Mouse (Mus musculus): ENCODE measurements around the gene Il6ra.

Il6ra gene

DNA sequence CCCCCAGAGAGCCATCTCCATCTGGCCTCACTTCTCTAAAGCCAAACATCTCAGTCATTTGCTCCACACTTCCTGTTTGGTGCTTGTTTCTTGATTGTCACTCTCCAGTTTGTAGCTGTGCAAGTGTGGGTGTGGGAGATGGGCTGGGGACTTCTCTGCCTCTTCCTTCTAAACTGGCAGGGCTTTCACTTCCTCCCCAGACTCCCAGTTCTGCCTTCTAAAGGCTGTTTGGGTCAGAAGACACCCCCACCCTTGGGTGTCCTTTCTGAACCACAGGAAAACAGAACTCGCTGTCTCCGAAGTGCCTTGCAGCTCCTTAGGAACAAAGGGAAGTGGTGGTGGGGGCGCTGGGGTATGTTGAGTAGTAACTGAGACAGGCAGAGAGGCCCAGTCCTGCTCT lies 1.8 kb downstream of the Il6ra start:
- DNase-seq (ENCODE audit: extremely low spot score, low read depth, low spot score) = no peak

DNA sequence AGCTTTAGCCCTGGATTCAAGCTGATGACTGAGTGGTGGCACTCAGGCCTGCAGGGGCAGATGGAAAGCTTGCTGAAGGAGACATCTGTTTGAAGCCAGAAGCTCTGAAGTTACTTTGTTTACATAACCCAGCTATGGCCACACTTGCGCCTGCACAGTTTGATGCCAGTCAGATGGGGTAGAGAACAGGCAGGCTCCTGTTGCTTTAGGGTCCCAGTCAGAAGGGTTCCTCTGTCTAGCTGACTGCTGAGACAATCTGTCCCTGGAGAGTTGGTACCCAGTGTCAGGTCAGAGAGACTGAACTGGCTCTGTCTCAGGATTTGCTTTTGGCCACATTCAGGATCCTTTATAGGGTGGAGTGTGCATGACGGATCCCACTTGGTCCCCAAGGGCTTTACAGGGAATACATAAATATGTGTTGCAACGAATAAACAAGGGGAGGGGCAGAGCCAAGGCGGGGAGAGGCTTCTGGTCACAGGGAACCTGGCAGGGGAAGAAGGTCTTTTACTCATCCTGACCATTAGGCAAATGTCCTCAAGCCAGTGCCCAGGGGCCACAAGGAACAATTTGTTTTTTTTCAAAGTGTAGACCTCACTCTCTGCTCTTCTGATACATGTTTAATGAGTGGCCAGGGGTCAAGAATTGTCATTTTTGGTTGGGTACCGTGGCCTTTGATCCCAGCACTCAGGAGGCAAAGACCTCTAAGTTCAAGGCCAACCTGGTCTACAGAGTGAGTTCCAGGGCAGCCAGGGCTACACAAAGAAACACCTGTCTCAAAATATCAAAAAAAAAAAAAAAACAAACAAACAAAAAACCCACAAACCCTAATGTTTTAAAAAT lies 3.1 kb downstream of the Il6ra start:
- no peak for DNase-seq (ENCODE audit: extremely low spot score, low read depth, low spot score)

DNA sequence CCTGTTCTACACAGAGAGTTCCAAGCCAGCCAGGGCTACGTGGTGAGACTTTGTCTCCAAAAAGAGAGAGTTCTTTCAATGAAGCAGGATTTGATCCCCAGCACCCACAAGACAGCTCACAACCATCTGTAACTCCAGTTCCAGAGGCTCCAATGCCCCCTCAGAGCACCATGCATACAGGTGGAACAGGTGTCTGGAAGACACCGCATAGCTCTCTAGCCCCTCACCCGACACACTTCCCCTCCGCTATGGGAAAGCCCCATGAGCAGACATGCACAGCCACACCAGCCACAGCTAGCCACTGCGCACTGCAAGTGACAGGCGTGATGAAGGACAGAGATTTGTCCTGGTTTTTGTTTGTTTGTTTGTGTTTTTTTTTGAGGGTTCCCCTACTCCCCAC lies 4.2 kb downstream of the Il6ra start:
- DNase-seq (ENCODE audit: extremely low spot score, low read depth, low spot score) = no peak

DNA sequence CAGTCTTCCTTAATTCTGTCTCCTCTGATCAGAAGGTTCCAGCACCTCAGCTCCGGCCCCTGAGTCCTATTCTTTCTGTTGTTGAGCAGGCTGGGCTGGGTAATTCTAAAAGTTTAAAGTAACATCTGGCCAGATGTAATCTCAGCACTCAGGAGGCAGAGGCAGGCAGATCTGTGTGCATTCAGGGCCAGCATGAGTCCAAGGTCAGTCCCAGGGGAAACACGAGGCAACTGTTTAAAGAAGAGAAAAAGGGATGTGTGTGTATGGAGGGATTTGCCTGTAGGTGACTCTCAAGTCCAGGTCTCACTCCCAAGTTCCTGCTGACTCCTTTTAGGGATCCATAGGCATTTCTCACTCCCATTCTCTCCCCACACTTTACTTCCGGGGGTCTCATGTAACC lies 5.2 kb downstream of the Il6ra start:
- DNase-seq (ENCODE audit: extremely low spot score, low read depth, low spot score) = no peak

DNA sequence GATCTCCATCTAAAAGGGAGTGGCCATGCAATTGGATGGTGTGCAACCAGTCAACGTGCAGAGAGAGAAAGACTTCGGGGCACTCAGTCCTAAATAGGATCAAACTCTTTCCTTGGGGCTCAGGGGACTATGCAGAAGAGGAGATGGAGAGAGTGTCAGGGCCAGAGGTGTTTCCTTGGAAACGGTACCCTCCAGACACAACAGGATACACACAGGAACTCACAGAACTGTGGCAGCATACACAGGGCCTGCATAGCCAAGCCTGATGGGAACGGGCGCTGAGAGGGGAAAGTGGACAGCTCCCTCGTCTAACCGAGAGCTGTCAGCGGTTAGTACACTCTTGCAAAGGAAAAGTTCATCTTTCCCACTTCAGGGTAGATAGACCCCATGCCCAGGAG lies 13.5 kb downstream of the Il6ra start:
- no peak for DNase-seq (ENCODE audit: extremely low spot score, low read depth, low spot score)

DNA sequence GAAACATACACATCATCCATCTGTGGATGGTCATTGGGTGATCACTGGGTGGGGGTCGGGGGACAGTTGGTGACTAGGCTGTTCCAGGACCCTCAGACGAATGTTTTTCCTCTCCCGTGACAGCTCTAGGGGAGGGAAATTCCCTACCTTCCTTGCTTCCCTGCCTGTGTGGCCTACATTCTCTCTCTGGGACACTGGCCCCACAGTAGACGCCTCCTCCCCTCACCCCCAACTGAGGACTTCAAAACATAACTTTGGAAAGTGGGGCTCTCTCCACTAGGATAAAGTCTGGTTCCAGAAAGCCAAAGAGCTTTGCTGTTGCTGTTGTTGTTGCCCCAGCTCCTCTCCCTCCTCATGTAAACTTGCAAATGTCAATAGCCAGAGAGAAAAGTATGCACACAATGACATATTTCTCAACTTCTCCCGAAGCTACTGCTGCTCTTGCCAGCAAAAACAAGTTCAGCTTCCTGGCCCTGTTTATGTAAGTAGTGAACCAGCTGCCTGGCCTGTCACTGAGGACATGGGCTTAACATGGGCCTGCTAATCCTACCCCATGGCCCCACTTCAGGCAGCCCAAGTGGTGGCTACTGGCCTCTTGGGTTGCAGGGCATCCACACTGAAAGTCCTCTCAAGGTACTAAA lies 14.0 kb downstream of the Il6ra start:
- DNase-seq (ENCODE audit: extremely low spot score, low read depth, low spot score) = no peak

DNA sequence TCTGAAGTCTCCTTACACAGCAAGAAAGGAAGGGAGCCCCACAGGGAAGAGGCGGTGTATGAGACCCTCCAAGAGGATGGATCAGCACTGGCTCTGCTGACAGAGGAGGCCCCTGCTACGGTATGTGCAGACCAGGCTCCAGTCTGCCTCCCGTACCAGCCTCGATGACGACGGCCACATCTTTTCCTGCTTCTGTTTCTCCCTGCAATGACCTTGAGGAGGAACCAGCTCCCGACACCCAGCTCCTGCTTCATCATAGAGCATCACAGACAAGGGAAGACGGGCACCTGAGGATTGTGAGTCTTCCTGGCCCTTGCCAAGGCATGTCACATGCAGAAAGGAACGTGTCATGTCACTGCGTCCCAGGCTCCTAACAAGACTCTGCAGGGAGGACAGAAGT lies 15.0 kb downstream of the Il6ra start:
- DNase-seq (ENCODE audit: extremely low spot score, low read depth, low spot score) = no peak

DNA sequence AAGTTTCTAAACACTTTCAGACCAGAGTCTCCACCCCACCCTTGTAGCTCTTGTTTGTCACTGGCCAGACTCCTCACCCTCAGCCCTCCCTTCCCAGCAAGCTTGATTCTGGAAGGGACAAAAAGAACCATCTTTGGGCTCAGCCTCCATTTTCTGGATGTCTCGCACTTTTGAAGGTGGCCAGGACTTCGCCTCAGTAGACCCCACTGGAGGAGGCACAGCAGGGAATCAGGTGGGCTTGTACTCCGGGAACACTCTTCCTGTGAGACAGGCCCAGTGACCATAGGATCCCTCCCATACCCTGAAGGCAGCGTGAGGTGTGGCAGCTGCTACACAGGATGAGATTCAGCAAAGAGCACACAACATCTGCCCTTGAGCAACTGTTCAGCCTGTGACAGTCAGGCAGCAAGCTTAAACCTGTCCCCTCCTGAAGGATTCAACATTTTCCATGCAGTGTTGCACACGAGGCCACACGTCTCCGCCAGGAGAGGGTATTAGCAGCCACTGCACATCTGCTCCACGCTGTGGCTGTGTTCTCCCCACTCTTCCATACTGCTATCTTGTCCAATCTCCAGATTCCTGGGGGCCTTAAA lies 15.7 kb downstream of the Il6ra start:
- no peak for DNase-seq (ENCODE audit: extremely low spot score, low read depth, low spot score)

DNA sequence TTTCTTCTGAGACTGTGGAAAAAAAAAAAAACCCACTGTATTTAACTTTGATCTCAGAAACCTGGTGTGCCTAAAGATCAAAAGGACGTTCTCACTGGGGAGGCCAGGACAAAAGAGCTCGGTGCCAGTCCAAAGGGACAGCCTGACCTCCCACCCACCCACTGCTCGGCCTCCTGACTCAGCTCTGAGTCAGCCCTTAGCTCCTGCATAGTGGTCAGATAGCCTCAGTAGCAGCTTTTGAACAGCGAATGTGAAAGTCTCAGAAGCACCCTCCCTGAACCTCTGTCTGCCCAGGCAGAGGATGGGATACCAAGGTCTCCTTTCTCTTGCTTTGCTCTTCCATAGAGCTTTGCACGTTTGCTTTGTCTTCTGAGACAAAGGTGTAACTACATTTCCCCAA lies 16.4 kb downstream of the Il6ra start:
- DNase-seq (ENCODE audit: extremely low spot score, low read depth, low spot score) = no peak

DNA sequence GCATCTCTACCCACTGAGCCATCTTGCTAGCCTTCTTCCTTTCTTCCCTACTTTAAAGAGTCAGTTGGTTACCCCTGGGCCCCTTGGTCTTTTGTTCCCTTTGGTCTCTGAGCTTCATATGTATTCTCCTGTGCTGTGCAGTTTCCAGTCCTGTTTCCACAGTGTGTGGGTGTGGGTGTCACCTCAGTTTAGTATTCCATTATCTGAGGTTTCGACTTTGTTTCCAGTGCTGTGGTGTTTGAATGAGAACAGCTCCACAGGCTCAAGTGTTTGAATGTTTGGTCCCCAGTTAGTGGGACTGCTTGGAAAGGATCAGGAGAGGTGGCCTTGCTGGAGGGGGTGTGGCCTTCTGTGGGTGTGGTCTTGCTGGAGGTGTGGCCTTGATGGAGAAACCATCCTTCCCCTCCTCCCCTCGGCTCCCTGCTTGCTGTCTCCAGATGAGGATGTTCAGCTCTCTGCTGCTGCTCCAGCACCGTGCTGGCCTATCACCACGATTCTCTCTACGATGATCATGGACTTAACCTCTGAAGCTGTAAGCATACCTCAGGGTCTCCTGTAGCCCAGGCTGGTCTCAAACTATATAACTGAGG lies 20.4 kb downstream of the Il6ra start:
- no peak for DNase-seq (ENCODE audit: extremely low spot score, low read depth, low spot score)

DNA sequence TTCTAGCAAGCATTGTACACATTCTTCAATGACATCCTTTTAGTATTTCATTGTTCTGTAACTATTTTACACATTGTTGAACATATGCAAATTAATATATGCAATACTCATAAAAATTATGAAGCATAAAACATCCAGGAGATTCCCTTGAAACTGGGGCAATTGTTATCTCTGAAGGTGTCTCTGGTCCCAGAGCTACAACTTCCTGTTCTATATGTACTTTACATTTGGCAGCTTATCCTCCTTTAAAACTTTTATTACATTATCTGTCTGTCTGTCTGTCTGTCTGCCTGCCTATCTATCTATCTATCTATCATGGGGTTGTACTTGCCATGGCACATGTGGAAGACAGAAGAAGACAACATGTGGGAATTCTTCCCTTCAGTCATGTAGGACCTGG lies 21.3 kb downstream of the Il6ra start:
- DNase-seq (ENCODE audit: extremely low spot score, low read depth, low spot score) = no peak

DNA sequence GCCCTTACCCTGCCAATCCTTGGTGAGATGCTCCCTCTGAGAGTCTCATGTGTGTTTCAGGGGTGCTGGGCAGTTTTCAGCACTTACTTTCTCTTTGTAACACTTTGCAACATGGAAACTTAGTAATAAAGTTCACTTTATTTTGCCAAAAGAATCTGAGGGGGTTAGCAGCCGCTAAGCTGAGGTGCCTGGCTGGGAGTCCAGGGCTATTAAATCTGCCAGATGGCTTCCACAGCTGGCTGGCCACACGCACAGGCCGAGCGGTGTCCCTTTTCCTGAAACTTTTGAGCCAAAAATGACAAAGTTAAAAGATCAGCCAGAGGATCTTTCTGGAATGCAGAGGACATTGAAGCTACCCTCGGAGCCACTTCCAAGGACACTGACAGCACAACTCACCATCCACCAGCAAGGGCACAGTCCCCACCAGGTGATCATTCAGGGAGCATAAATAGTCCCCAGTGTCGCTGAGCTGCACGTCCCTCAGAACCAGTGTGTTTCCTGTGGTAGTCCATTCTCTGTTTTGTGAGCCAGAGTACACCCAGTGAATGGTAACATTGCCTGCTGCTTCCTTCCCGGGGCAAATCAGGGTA lies 23.1 kb downstream of the Il6ra start:
- DNase-seq (ENCODE audit: extremely low spot score, low read depth, low spot score) = no peak

DNA sequence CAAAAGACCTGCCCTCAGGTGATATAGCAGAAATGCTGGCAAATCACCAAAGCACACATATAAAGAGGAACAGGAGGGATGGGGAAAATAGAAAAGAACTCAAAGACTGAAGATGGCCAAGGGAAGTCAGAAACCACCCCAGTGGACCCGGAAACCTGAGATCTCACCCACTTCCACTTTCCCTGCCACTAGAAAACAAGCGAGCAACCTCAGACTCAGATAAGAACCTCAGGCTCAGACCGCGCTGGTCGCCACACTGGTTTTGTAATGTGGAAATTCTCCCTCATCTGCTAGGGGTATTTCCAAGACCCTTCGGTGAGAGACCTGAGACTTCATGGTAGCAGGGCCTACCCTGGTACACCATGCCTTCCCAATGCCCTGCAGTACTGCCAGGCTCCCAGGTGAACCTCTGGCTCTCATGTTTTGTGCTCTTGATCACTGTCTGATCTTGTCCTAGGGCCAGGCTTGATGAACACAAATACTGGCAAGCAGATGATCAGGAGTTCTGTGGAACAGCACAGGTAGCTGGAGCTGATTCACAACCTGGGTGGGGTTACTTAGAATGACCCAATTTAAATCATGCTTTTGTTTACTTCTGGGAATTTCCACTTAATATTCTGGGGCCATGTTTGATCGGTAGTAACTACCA lies 25.3 kb downstream of the Il6ra start:
- no peak for DNase-seq (ENCODE audit: extremely low spot score, low read depth, low spot score)

DNA sequence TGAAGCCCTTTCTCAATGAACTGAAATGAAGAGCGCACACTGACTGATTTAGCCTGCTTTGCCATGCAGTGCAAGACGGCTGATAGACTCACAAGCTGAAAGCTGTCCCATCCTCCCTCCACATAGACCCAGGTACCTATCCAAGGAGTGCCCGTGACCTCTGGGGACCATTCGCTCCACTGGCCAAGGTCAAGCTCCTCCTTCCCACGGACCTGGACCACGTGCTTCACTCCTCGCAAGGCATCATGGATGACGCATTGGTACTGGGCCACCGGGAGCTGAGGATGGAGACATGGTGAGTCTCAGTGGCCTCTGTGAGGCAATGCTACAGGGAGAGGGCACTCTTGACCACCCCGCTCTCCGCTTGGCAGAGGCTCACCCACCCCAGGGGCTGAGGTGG lies 27.2 kb downstream of the Il6ra start:
- DNase-seq (ENCODE audit: extremely low spot score, low read depth, low spot score) = no peak

DNA sequence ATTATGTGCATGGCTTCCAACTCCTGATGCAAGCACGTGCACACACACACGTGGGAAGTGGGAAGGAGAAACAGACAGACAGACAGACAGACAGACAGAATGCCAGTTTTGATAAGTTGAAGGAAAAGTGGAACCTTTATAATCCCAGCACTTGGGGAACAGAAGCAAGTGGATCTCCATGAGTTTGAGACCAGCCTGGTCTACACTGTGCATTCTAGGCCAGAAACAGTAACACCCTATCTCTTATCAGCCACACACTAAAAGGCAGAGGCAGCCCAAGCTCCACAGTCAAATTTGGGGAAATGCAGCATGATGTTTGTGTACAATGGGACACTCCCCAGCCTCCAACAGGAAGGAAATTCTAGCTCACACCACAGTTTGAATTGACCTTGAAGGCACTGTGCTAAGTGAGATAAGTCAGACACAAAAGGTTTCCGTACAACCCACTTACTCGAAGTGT lies 29.4 kb downstream of the Il6ra start:
- no peak for DNase-seq (ENCODE audit: extremely low spot score, low read depth, low spot score)

DNA sequence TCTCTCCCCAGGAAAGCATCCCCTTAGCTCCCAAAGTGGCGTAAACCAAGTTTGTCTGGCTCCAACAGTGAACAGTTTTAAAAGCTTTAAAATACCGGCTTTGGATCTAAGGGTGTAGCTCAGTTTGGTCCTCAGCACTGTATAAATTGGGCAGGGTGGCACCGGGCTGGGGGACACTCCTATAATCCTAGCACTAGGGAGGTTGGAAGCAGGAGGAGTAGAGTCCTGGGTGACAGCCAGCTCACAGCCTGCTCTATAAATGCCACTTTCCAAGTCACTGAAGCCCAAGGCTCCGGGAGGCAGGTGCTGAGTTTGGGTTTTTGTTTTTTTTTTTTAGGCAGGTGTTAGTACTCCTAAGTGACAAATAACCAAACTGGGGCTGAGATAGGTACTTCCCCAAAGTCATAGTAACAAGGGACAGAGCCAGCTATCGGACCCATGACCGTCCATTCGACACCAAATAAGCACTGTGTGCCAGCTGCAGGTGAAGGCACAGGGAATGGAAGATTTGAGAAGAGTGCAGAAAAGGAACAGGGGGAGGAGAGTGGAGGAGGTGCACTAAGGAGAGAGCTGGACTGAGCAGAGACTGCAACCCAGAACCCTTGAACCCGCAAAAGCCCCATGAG lies 30.3 kb downstream of the Il6ra start:
- no peak for DNase-seq (ENCODE audit: extremely low spot score, low read depth, low spot score)

DNA sequence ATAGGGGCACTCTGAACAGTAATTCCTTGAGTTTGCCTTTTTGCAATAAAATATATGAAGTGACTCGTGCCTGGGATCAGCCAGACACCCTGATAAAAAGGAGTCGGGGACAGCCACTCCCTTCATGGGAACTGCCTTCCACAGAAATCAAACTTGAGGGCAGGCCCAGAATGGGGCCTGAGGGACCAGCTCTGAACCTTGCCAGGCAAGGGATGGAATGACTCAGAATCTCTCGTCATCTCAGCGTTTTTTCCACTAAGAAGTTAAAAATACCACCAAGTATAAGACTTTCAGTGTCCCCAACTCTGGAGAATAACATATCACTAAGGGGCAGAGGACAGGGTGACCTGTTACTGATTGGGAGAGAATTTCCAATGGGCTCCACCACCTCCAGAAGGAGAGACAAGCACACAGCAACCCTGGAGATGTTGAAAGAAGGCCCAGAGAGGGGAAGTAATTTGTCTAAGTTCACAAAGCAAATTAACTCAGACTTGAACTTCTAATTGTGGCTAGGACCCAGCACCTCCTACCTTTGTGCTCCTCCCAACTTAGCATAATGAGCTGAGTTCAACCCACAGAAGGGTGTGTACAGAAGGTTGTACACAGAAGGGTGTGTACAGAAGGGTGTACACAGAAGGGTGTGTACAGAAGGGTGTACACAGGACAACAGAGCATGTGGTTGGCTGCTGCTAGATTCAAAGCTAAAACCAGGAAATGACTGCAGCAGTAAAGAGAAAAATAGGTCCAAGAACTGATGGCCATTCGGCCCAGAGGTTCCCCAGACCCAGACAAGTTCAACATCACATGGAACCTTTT lies 32.8 kb downstream of the Il6ra start:
- no peak for DNase-seq (ENCODE audit: extremely low spot score, low read depth, low spot score)

DNA sequence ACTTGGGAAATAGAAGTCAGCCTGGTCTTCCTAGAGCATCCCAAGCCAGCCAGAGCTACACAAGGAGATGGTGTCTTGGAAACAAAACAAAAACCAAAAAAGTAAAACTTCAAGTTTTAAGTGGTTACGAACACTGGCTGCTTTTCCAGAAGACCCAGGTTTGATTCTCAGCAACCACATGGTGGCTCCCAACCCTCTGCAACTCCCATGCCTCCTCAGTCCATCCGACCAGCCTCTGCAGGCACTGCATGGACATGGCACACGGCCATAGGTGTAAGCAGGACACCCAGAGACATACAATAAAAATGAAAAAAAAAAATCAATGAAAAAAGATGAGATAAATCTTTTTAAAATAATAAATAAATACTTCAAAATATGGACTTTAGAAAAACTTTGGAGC lies 33.7 kb downstream of the Il6ra start:
- DNase-seq (ENCODE audit: extremely low spot score, low read depth, low spot score) = no peak

DNA sequence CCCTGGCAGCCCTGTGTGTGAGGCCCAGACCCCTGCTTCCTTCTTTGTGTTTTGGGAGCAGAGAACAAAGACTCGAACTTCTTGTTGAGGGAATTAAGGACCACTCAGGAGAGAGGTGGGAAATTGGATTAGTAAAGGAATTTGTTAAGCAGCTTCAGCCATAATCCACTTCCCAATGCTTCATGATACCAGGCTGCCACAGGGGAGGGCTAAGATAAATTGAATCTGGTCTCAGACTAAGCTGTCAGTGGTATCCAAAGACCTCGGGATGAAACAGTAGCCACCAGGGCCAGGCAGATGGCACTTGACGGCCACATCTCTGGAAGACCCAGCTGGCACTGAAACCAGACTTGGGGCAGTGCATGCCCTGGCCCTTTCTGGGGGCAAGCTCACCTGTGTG lies 34.5 kb downstream of the Il6ra start:
- DNase-seq (ENCODE audit: extremely low spot score, low read depth, low spot score) = no peak

DNA sequence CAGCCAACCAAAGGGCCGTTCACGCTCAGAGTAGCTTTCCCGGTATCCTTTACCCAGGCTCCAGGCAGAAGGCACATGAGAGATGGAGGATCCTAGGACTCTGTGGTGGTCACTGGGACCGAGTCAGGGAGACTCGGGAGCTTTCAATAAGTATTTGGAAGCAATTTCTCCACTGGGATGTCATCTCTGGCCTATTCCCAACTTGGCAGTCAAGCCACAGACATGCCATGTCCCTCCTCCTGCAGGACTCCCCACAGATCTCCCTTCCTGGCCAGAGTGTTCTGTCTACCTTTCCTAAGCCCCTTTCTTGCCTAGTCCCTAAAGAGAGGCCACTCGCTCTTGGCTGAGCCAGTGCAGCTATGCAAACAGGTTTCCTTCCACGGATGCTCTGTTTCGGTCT lies 35.9 kb downstream of the Il6ra start:
- no peak for DNase-seq (ENCODE audit: extremely low spot score, low read depth, low spot score)

Measured in hindlimb bud, embryonic 11.5 days (tissue).